ENCODE assay signal across 10 mouse cellular contexts in the genomic region with DNA sequence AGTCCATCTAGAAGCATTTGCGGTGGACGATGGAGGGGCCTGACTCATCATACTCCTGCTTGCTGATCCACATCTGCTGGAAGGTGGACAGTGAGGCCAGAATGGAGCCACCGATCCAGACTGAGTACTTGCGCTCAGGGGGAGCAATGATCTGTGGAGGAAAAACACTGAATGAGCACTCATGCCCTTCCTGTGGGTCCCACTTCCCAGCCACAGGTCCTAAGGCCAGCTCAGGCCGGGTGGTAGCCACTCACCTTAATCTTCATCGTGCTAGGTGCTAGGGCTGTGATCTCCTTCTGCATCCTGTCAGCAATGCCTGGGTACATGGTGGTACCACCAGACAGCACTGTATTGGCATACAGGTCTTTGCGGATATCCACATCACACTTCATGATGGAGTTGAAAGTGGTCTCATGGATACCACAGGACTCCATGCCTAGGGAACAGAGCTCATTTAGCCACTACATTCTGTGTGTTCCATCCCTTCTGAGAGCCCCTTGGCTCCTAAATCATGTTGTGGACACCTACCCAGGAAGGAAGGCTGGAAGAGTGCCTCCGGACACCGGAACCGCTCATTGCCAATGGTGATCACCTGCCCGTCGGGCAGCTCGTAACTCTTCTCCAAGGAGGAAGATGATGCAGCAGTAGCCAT. TPM values are rescaled to one million over a fixed set of nuclear protein-coding genes. Genes with fewer than 3 reads are reported as not detected.
DNase-seq lines count a peak whose midpoint lies in the region; ATAC-seq and TF ChIP-seq lines count a peak whose summit lies in the region.
"Not testable (repeated sequence)": the region's sequence is repeated elsewhere in the genome, so short reads cannot be mapped to it uniquely, and the experiment has no call there.
"Had no signal": no experiment of that assay in that cellular context is flagged by ENCODE, and none has a peak within 500 bp of the region (broad histone marks: within the 10 kb centered on the region; RNA-seq: fewer than 3 reads in every experiment).

No protein-coding gene starts in this region.

- TF ChIP-seq POLR2A in ES-Bruce4 (IDR thresholded peaks at IDR 0.05; ENCODE audit: insufficient read depth, low read length): not testable (repeated sequence)

- WGBS in embryonic facial prominence, embryonic 13.5 days: 60% methylated on average over 11 of the region's 13 CpGs
- WGBS in hindbrain, embryonic 11.5 days: 79% methylated on average over 11 of the region's 13 CpGs
- 17% methylated on average over 8 of the region's 13 CpGs for WGBS in kidney, postnatal 0 days
- 75% methylated on average over 11 of the region's 13 CpGs for WGBS in liver, embryonic 13.5 days (ENCODE audit: insufficient replicate concordance)
- 68% methylated on average over 10 of the region's 13 CpGs for WGBS in midbrain, embryonic 14.5 days

- H3K4me1 ChIP-seq in ES-Bruce4 (ENCODE audit: control insufficient read depth, insufficient read depth, low read length); hindbrain, embryonic 11.5 days (replicated peaks; ENCODE audit: control insufficient read depth, insufficient read depth, low read length); kidney, postnatal 0 days (replicated peaks; ENCODE audit: insufficient read depth, low read length): not testable (repeated sequence)
- peaks cover 22% of the 10 kb centered on the region for H3K4me1 ChIP-seq in embryonic facial prominence, embryonic 13.5 days
- peaks cover 40% of the 10 kb centered on the region for H3K4me1 ChIP-seq in liver, embryonic 13.5 days (replicated peaks)
- H3K4me1 ChIP-seq in midbrain, embryonic 14.5 days (ENCODE audit: control insufficient read depth, insufficient read depth, low read length): peaks cover 23% of the 10 kb centered on the region

- not testable (repeated sequence) for TF ChIP-seq EP300 in ES-Bruce4 (IDR thresholded peaks at IDR 0.05; ENCODE audit: insufficient read depth, low read depth, low read length)

- not testable (repeated sequence) for H3K27ac ChIP-seq in ES-Bruce4 (ENCODE audit: insufficient read depth, low read length); embryonic facial prominence, embryonic 13.5 days; hindbrain, embryonic 11.5 days (ENCODE audit: low read depth, low read length); kidney, postnatal 0 days; liver, embryonic 13.5 days; midbrain, embryonic 14.5 days (replicated peaks; ENCODE audit: low read depth, low read length)

- not testable (repeated sequence) for H3K9ac ChIP-seq in ES-Bruce4 (ENCODE audit: low read depth, poor library complexity, severe bottlenecking); kidney, postnatal 0 days (ENCODE audit: low read depth, low read length)
- H3K9ac ChIP-seq in embryonic facial prominence, embryonic 13.5 days: peak overlapping the region; percentile 77
- H3K9ac ChIP-seq in hindbrain, embryonic 11.5 days (ENCODE audit: low read depth, low read length): peak overlapping the region; percentile 45; the same call in 1 of the 2 replicates
- H3K9ac ChIP-seq in liver, embryonic 13.5 days: peak overlapping the region; percentile 56
- peak overlapping the region; percentile 43 for H3K9ac ChIP-seq in midbrain, embryonic 14.5 days (replicated peaks; ENCODE audit: low read length)

- H3K27me3 ChIP-seq in ES-Bruce4 (ENCODE audit: control insufficient read depth, insufficient read depth, low read length, poor library complexity, severe bottlenecking); embryonic facial prominence, embryonic 13.5 days; hindbrain, embryonic 11.5 days (ENCODE audit: control insufficient read depth, insufficient read depth, low read length); kidney, postnatal 0 days (ENCODE audit: insufficient read depth, low read length); midbrain, embryonic 14.5 days (ENCODE audit: control insufficient read depth, insufficient read depth, low read length): not testable (repeated sequence)
- peaks cover 24% of the 10 kb centered on the region for H3K27me3 ChIP-seq in liver, embryonic 13.5 days

- not testable (repeated sequence) for H3K9me3 ChIP-seq in ES-Bruce4 (replicated peaks; ENCODE audit: control insufficient read depth, insufficient read depth, low read length, poor library complexity, severe bottlenecking); embryonic facial prominence, embryonic 13.5 days; hindbrain, embryonic 11.5 days (ENCODE audit: control insufficient read depth, low read length); kidney, postnatal 0 days (replicated peaks; ENCODE audit: low read length); liver, embryonic 13.5 days (replicated peaks); midbrain, embryonic 14.5 days (ENCODE audit: control insufficient read depth, low read length)

- peak overlapping the region; percentile 32 for H3K4me3 ChIP-seq in ES-Bruce4 (ENCODE audit: low read depth, low read length)
- H3K4me3 ChIP-seq in embryonic facial prominence, embryonic 13.5 days: peak overlapping the region; percentile 49
- H3K4me3 ChIP-seq in hindbrain, embryonic 11.5 days (ENCODE audit: low read depth, low read length): peak overlapping the region; percentile 43
- peak overlapping the region; percentile 40 for H3K4me3 ChIP-seq in kidney, postnatal 0 days (replicated peaks; ENCODE audit: low read depth, low read length)
- H3K4me3 ChIP-seq in liver, embryonic 13.5 days (replicated peaks): peak overlapping the region; percentile 46
- H3K4me3 ChIP-seq in midbrain, embryonic 14.5 days (replicated peaks; ENCODE audit: low read depth, low read length): peak overlapping the region; percentile 45

- not testable (repeated sequence) for ATAC-seq in embryonic facial prominence, embryonic 13.5 days (ENCODE audit: insufficient number of reproducible peaks, insufficient read depth, low FRiP score, low TSS enrichment, low read depth); hindbrain, embryonic 11.5 days (ENCODE audit: low FRiP score); kidney, postnatal 0 days (replicated peaks; ENCODE audit: low FRiP score, low read depth); liver, embryonic 13.5 days (ENCODE audit: low read depth); midbrain, embryonic 14.5 days (ENCODE audit: low FRiP score, low TSS enrichment)

- TF ChIP-seq CTCF in ES-Bruce4 (IDR thresholded peaks at IDR 0.05; ENCODE audit: low read depth, low read length); kidney, postnatal 0 days (IDR thresholded peaks at IDR 0.05; ENCODE audit: low read depth): not testable (repeated sequence)

- peaks cover 21% of the 10 kb centered on the region for H3K36me3 ChIP-seq in ES-Bruce4 (ENCODE audit: control insufficient read depth, insufficient read depth, low read length, poor library complexity, severe bottlenecking)
- H3K36me3 ChIP-seq in embryonic facial prominence, embryonic 13.5 days: peaks cover 19% of the 10 kb centered on the region
- not testable (repeated sequence) for H3K36me3 ChIP-seq in hindbrain, embryonic 11.5 days (ENCODE audit: control insufficient read depth, insufficient read depth, low read length)
- H3K36me3 ChIP-seq in kidney, postnatal 0 days (ENCODE audit: insufficient read depth, low read length): peaks cover 10% of the 10 kb centered on the region
- H3K36me3 ChIP-seq in liver, embryonic 13.5 days: peaks cover 17% of the 10 kb centered on the region
- H3K36me3 ChIP-seq in midbrain, embryonic 14.5 days (ENCODE audit: control insufficient read depth, insufficient read depth, low read length): peaks cover 28% of the 10 kb centered on the region

- peak overlapping the region; percentile 75 for H3K4me2 ChIP-seq in embryonic facial prominence, embryonic 13.5 days
- H3K4me2 ChIP-seq in hindbrain, embryonic 11.5 days (replicated peaks; ENCODE audit: low read depth, low read length): peak overlapping the region; percentile 68
- H3K4me2 ChIP-seq in kidney, postnatal 0 days (ENCODE audit: low read length): peak overlapping the region; percentile 63
- peak overlapping the region; percentile 59 for H3K4me2 ChIP-seq in liver, embryonic 13.5 days
- H3K4me2 ChIP-seq in midbrain, embryonic 14.5 days (ENCODE audit: low read length): peak overlapping the region; percentile 70

- DNase-seq in gastrocnemius, postnatal 25 days: peak; percentile 5
- DNase-seq in hindbrain, embryonic 11.5 days (ENCODE audit: low spot score); kidney, postnatal 0 days (ENCODE audit: low spot score); liver, embryonic 13.5 days; midbrain, embryonic 14.5 days: not testable (repeated sequence)
- peak; percentile 12 to 55 for DNase-seq in spleen, postnatal 4 days (ENCODE audit: low spot score in 2 of 2)

RNA-seq across cellular contexts. Expression of gene Actg1, which starts 1.8 kb away (rescaled TPM):
- polyA plus RNA-seq in ES-Bruce4 (2011; ENCODE audit: insufficient read depth, insufficient read length, low read depth, missing spikeins): 2,484 and 2,505 TPM in 2 replicates
- polyA plus RNA-seq in embryonic facial prominence, embryonic 13.5 days (2015; fragmentation: Nextera tagmentation; extraction: Ambion mirVana): 2,524 and 2,741 TPM in 2 replicates
- 100 to 1,000 TPM; 236 to 249 TPM for total RNA-seq in gastrocnemius, postnatal 25 days (2021)
- 3,592 and 3,665 TPM in 2 replicates for polyA plus RNA-seq in hindbrain, embryonic 11.5 days (2014; fragmentation: Nextera tagmentation; extraction: Ambion mirVana)
- 2,251 and 2,404 TPM in 2 replicates for polyA plus RNA-seq in kidney, postnatal 0 days (2015; fragmentation: Nextera tagmentation; extraction: Ambion mirVana)
- polyA plus RNA-seq in liver, embryonic 13.5 days (2015; fragmentation: Nextera tagmentation; extraction: Ambion mirVana): 712 and 750 TPM in 2 replicates
- 4,502 and 4,930 TPM in 2 replicates for polyA plus RNA-seq in midbrain, embryonic 14.5 days (2014; fragmentation: Nextera tagmentation; extraction: Ambion mirVana)

RNA-seq across cellular contexts. Expression of gene Fscn2, which starts 14.8 kb away (rescaled TPM):
- polyA plus RNA-seq in ES-Bruce4 (2011; ENCODE audit: insufficient read depth, insufficient read length, low read depth, missing spikeins): not detected in 2 replicates
- 0.25 and 1.1 TPM in 2 replicates for polyA plus RNA-seq in embryonic facial prominence, embryonic 13.5 days (2015; fragmentation: Nextera tagmentation; extraction: Ambion mirVana)
- under 1 TPM; 0.29 to 0.31 TPM for total RNA-seq in gastrocnemius, postnatal 25 days (2021)
- 1.1 and 1.5 TPM in 2 replicates for polyA plus RNA-seq in hindbrain, embryonic 11.5 days (2014; fragmentation: Nextera tagmentation; extraction: Ambion mirVana)
- 1.3 and 1.5 TPM in 2 replicates for polyA plus RNA-seq in kidney, postnatal 0 days (2015; fragmentation: Nextera tagmentation; extraction: Ambion mirVana)
- not detected in 2 replicates for polyA plus RNA-seq in liver, embryonic 13.5 days (2015; fragmentation: Nextera tagmentation; extraction: Ambion mirVana)
- 1.7 and 2.5 TPM in 2 replicates for polyA plus RNA-seq in midbrain, embryonic 14.5 days (2014; fragmentation: Nextera tagmentation; extraction: Ambion mirVana)
- total RNA-seq: heart, postnatal 25 days; megakaryocyte progenitor cell, adult 5-6 weeks had no signal

RNA-seq across cellular contexts. Expression of gene Faap100, which starts 32.1 kb away (rescaled TPM):
- polyA plus RNA-seq in ES-Bruce4 (2011; ENCODE audit: insufficient read depth, insufficient read length, low read depth, missing spikeins): 13.2 and 15.2 TPM in 2 replicates
- polyA plus RNA-seq in embryonic facial prominence, embryonic 13.5 days (2015; fragmentation: Nextera tagmentation; extraction: Ambion mirVana): 38.6 and 43.7 TPM in 2 replicates
- total RNA-seq in gastrocnemius, postnatal 25 days (2021): 10 to 100 TPM; 14.0 to 16.5 TPM
- 27.8 and 33.6 TPM in 2 replicates for polyA plus RNA-seq in hindbrain, embryonic 11.5 days (2014; fragmentation: Nextera tagmentation; extraction: Ambion mirVana)
- 21.9 and 26.6 TPM in 2 replicates for polyA plus RNA-seq in kidney, postnatal 0 days (2015; fragmentation: Nextera tagmentation; extraction: Ambion mirVana)
- 7.8 and 8.7 TPM in 2 replicates for polyA plus RNA-seq in liver, embryonic 13.5 days (2015; fragmentation: Nextera tagmentation; extraction: Ambion mirVana)
- polyA plus RNA-seq in midbrain, embryonic 14.5 days (2014; fragmentation: Nextera tagmentation; extraction: Ambion mirVana): 95.9 and 114 TPM in 2 replicates
